Mouse (Mus musculus) frontal cortex, adult 2 months (tissue): ENCODE results near the gene Gm44805. TPM values are rescaled to one million over a fixed set of nuclear protein-coding genes. Genes with fewer than 3 reads are reported as not detected.

ENCODE experiments used
- DNase-seq, 2 experiments: peaks; one replicate each; pipeline ENCODE4 v3.0.0; 2022; ENCODE audit warnings: low spot score in 1 of 2; ENCODE audit errors: extremely low spot score in 1 of 2
- polyA plus RNA-seq: library from polyadenylated mRNA; depleted of rRNA; stranded (reverse); fragments of >200 nt; gene quantifications from 2 replicates; pipeline ENCODE4 v1.2.3, GENCODE M21; 2012; rRNA removed

The Gm44805 gene
- polyA plus RNA-seq, 1 experiment, result not detected

DNA sequence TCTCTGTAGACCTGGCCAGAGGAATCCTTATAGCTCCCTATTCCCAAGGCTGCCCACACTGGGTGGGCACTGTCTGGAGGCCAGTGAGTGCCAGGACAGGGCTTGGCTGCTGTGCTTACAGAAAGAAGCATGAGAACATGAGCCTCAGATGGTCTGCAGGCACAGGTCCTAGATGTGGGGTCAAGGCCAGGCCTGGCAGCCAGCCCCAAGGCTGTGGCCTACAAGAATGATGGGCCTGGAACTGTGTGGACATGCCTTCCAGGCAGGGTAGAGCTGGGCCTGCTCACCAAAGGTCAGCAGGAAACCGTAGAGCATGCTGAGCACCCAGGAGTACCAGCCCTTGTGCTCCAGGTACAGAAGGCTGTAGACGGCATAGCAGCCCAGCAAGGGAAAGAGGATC is 46.6 kb downstream of the Gm44805 start:
- DNase-seq, result no peak

DNA sequence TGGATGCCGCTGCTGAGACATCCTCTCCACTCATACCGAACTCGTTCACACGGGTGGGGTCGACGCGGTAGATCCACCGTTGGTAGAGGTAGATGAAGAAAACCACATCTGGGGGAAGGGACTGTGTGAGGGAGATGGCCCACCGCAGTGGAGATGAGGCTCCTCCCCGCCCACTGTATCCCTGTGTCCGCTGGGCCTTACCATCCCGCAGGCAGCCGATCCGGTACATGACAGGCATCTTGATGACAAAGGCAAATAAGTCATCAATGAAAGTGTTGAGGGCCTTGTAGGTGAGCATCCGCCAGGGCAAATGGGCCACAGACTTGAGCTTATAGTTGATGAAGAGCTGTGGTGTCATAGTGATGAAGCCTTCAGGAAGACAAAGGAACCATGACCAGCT is 47.4 kb downstream of the Gm44805 start:
- no peak for DNase-seq

DNA sequence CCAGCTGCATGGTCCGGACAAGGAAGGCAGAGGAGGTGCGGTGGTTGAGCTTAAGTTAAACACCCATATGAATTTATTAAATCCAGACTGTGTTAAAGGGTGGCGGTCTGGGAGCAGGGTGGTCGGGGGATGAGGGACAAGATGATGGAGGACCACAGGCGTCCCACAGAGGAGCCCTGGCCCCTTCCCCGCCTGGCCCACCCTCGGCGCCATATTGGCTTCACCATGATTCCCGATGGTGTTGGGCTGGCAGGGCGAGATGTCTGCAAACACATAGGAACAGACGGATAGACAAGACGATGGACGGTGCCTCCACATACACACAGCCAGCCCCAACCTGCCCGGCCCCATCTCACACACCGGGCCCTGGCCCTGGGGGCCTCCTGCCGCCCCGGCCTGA is 48.0 kb downstream of the Gm44805 start:
- no peak for DNase-seq

DNA sequence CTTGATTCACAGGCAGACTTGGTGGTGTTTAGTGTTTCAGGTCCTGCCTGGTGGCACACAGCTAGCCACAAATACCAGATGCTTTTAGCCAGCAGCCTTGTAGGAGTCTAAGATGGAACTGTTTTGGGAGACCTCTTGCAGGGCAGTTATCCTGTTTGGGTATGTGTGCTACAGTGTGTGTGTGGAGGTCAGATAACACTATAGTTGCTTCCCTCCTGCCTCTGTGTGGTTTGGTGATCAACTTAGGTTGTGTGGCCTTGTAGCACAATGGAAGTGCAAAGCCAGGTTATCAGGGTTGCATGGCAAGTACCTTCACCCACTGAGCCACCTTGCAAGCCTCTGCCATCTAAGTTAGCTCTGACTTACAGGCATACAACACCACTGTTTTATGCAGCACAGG is 48.5 kb downstream of the Gm44805 start:
- DNase-seq, result no peak

DNA sequence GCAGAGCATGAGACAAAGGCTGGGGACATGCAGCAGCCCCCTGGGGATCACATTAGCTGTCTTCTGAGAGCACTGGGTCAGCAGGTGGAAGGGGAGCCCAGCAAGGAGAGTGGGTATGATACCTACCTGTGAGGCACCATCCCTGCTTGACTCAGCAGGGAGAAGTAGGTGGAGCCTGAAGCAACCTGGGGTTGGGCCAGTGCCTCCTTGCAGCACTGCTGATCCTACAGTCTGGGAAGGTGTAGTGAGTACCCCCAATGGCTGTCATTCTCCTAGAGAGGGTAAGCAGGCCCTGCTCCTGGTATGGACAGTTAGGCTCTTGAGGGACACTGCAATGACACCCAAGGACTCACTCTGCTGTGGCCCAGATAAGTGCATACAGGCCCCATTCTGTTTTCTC is 48.9 kb downstream of the Gm44805 start:
- no peak for DNase-seq

DNA sequence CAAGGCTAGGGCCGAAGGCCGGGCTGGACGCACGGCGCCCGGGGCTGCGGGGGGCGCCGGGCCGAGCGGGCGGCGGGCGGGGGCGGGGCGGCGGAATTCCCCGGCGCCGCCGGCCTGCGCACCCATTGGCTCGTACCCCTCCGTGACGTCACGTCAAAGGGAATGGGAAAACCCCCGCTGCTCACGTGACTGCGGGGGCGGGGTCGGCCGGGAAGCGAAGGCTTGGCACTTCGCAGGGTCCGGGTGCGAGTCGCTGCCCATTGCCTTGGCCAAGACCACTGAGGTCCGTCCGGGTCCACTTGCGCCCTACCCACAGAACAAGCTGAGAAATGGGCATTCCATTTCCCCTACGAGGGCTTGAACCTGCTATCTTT is 51.9 kb downstream of the Gm44805 start, which contains the start of gene Relb:
Gene Relb, minus strand, starts transcription at position 78 of the 374 bp plus-strand sequence.
- peak; percentile 72 to 93 for DNase-seq

DNA sequence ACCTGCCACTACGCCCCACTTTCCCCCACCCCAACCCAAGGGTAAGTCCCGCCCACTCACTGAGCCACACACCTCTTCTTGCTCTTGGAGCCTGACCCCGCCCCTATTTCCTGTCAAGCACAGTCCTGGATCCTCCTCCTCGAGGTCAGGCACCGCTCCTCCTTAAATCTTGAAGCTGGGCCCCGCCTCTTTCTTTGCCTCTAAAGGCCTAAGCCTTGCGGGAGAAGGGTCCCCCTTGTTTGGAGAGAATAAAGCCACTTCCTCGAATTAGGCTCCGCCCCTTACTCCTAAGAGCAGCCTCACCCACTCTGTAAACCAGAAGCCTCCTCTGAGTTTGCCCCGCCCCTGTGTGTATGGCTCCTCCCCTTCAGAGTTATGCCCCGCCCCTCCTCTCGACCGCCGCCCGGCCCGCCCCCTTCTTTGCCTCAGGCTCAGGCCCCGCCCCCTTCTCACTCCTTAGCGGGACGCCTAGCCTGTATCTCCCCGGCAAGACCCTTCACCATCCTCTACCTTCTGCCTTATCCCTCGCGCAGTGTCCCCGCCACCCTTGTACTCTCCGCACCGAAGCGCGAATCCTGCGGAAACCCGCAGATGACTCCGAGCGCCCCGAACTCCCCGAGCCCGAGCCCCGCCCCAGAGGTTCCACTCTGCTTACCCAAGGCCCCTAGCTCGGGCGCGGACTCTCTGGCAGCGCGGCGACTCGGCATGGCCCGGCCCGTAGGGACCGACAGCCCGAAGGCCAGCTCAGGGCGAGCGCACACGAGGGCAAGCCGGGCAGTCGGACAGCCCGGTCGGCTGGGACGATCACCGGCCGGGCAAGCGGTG is 52.5 kb downstream of the Gm44805 start:
- DNase-seq, result peak; percentile 86 to 90

DNA sequence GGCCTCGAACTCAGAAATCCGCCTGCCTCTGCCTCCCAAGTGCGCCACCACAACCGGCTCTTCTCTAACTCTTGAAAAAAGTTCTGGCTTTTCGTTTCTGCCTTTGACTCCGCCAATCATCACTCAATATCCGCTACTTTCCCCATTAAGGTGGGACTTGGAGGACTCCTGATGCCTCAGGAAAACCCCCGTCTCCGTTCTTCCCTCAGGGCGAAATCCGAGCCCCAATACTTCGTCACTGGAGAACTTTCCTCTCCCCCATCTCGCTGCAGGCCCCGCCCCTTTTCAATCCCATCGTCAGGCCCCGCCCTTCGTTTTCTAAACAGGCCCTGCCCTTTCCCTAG is 53.1 kb downstream of the Gm44805 start:
- DNase-seq, result no peak

DNA sequence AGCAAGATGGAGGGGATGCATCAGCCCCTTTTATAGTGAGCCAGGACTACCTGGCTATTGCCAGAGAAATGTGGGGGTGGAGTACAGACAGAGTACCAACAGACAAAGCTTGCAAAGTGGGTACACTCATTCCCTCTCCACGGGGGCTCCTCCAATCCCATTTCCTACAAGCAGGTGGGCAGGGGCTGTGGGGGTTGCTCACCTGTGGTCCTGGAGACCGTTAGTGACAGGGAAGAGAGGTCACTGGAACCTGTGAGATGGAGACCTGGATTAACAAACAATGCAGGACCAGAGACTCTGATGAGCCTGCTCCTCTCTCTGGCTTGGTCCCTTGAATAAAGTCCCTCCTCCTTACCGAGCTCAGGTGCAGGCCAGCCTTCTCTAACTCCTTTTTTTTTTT is 53.5 kb downstream of the Gm44805 start:
- DNase-seq, result no peak

DNA sequence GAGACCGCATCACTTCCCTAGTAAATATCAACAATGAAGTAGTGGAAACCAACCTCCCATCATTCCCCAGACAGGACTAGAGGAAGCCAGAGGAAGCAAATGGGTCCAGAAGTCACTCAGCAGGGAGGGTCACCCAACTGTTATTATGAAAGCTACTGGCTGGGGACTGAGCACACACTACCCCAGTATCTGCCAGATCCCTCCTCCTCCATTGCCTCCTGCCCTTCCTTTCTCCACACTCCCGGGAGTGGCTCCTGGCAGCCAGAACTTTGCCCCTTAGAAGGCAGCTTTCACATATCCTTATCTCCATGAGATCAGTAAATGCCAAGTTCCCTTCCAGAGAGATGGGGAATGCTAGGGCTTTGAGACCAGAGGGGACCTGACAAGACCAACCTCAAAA is 57.8 kb downstream of the Gm44805 start:
- DNase-seq, result no peak

DNA sequence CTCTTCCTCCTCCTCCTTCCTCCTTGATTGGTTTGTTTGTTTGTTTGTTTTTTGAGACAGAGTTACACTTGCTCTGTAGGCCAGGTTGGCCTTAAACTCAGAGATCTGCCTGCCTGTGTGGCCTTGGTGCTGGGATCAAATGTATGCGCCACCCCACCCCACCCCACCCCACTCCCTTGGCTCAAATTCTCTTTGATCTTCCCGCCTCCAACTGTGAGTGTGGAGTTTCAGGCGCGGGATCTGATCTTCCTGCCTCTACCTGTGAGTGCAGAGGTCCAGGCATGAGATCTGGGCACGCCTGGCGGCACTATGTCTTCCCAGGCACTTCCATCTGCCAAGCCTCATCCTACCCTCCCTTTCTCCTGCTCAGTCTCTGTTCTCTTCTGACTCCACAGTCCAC is 59.0 kb downstream of the Gm44805 start:
- no peak for DNase-seq

Other genes starting within 250 kb of the Gm44805 start
- 47.5 and 49.9 TPM in 2 replicates for gene Mark4, start 222.6 kb downstream of the Gm44805 start, polyA plus RNA-seq
- gene Exoc3l2, start 218.1 kb downstream of the Gm44805 start, polyA plus RNA-seq, result 0.32 and 0.40 TPM in 2 replicates
- 7.9 and 8.1 TPM in 2 replicates for gene Bloc1s3, start 173.1 kb downstream of the Gm44805 start, polyA plus RNA-seq
- gene Trappc6a, start 173.0 kb downstream of the Gm44805 start, polyA plus RNA-seq, result 23.7 and 30.1 TPM in 2 replicates
- gene Nkpd1, start 163.6 kb downstream of the Gm44805 start, polyA plus RNA-seq, result 1.0 and 1.4 TPM in 2 replicates
- 131 and 146 TPM in 2 replicates for gene Ppp1r37, start 118.3 kb downstream of the Gm44805 start, polyA plus RNA-seq
- 2.0 and 2.9 TPM in 2 replicates for gene Zfp296, start 104.1 kb downstream of the Gm44805 start, polyA plus RNA-seq
- gene Gemin7, start 103.8 kb downstream of the Gm44805 start, polyA plus RNA-seq, result 47.9 and 49.9 TPM in 2 replicates
- gene Clasrp, start 76.9 kb downstream of the Gm44805 start, polyA plus RNA-seq, result 152 and 164 TPM in 2 replicates
- 6.1 and 6.5 TPM in 2 replicates for gene Relb, start 52.0 kb downstream of the Gm44805 start, polyA plus RNA-seq
- gene Clptm1, start 16.4 kb downstream of the Gm44805 start, polyA plus RNA-seq, result 125 and 128 TPM in 2 replicates
- 0.78 TPM in 1 of 2 replicates, not detected in the other for gene Apoc2, start 3.5 kb downstream of the Gm44805 start, polyA plus RNA-seq
- 0.19 TPM in 1 of 2 replicates, not detected in the other for gene Apoc4, start 56 bp upstream of the Gm44805 start, polyA plus RNA-seq
- gene Apoc1, start 11.2 kb upstream of the Gm44805 start, polyA plus RNA-seq, result 3.3 and 4.7 TPM in 2 replicates
- 6,067 and 6,377 TPM in 2 replicates for gene Apoe, start 17.8 kb upstream of the Gm44805 start, polyA plus RNA-seq
- gene Tomm40, start 34.0 kb upstream of the Gm44805 start, polyA plus RNA-seq, result 115 and 118 TPM in 2 replicates
- gene Nectin2, start 69.1 kb upstream of the Gm44805 start, polyA plus RNA-seq, result 7.6 and 7.7 TPM in 2 replicates
- gene Bcam, start 89.6 kb upstream of the Gm44805 start, polyA plus RNA-seq, result 22.2 and 23.0 TPM in 2 replicates
- gene Cblc, start 115.4 kb upstream of the Gm44805 start, polyA plus RNA-seq, result not detected in 2 replicates
- 0.56 and 0.69 TPM in 2 replicates for gene Bcl3, start 141.3 kb upstream of the Gm44805 start, polyA plus RNA-seq
- 3.9 and 5.2 TPM in 2 replicates for gene Gm19345, start 170.6 kb upstream of the Gm44805 start, polyA plus RNA-seq
- not detected in 2 replicates for gene Ceacam16, start 179.9 kb upstream of the Gm44805 start, polyA plus RNA-seq
- gene Ceacam19, start 206.5 kb upstream of the Gm44805 start, polyA plus RNA-seq, result not detected in 2 replicates
- gene Pvr, start 239.7 kb upstream of the Gm44805 start, polyA plus RNA-seq, result 12.0 and 14.5 TPM in 2 replicates